Mouse (Mus musculus) hindbrain, postnatal 0 days (tissue): Measurements from ENCODE around the gene Wdr74. TPM values are rescaled to one million over a fixed set of nuclear protein-coding genes. Genes with fewer than 3 reads are reported as not detected.
A peak's percentile ranks its signal among the peaks of the same experiment; 100 is the strongest.

Source experiments
- ATAC-seq: fragments of 200-750 bp; cut with Nextera tagmentation; 2 replicates; pipeline ENCODE4 v1.8.0; 2017; ENCODE audit warnings: mild to moderate bottlenecking, moderate TSS enrichment, moderate library complexity
- DNase-seq: peaks from one replicate; pipeline ENCODE4 v3.0.0-alpha.2; 2015; ENCODE audit warnings: low spot score
- H3K27ac ChIP-seq: fragments of 300-500 bp; sonication (generic); 2 replicates; pipeline ENCODE4 v1.5.1; 2014; ENCODE audit warnings: mild to moderate bottlenecking
- H3K27me3 ChIP-seq: fragments of 300-500 bp; sonication (generic); 2 replicates; pipeline ENCODE4 v1.6.1; 2014; ENCODE audit warnings: low read length, mixed read lengths; ENCODE audit not compliant: insufficient read depth
- H3K36me3 ChIP-seq: fragments of 300-500 bp; sonication (generic); 2 replicates; pipeline ENCODE4 v1.6.1; 2014; ENCODE audit warnings: low read length, mixed read lengths; ENCODE audit not compliant: insufficient read depth
- H3K4me1 ChIP-seq: fragments of 300-500 bp; sonication (generic); 2 replicates; pipeline ENCODE4 v1.6.1; 2014; ENCODE audit warnings: antibody characterized with exemption, low read length, mixed read lengths; ENCODE audit not compliant: insufficient read depth
- H3K4me2 ChIP-seq: fragments of 300-500 bp; sonication (generic); 2 replicates; pipeline ENCODE4 v1.6.1; 2014; ENCODE audit warnings: low read depth, mild to moderate bottlenecking, low read length, moderate library complexity, mixed read lengths
- H3K4me3 ChIP-seq: fragments of 300-500 bp; sonication (generic); 2 replicates; pipeline ENCODE4 v1.5.1; 2014; ENCODE audit warnings: low read length
- H3K9ac ChIP-seq: fragments of 300-500 bp; sonication (generic); replicated peaks from 2 replicates; pipeline ENCODE4 v1.6.1; 2014; ENCODE audit warnings: mild to moderate bottlenecking, low read length, moderate library complexity, mixed read lengths
- H3K9me3 ChIP-seq: fragments of 300-500 bp; sonication (generic); 2 replicates; pipeline ENCODE4 v1.6.1; 2016; ENCODE audit warnings: low read length, mixed read lengths
- CTCF ChIP-seq: IDR thresholded peaks from 2 replicates; pipeline ENCODE4 v1.5.1; 2016; ENCODE audit warnings: antibody characterized with exemption, control low read depth, low read depth
- WGBS: fragments of 180-500 bp; shearing (Covaris S2); extraction: QIAGEN DNeasy Blood & Tissue Kit; methylation state at CpG from one replicate; pipeline ENCODE4 v1.1.7; 2014; 5-methylcytosine and 5-hydroxymethylcytosine counted together
- polyA plus RNA-seq: library from polyadenylated mRNA; unstranded; fragments of >200 nt; fragmentation: Nextera tagmentation; extraction: Ambion mirVana; gene quantifications from 2 replicates; pipeline ENCODE4 v1.2.1, GENCODE M21; 2015
- total RNA-seq: library from RNA; depleted of rRNA; stranded (reverse); fragments of >200 nt; gene quantifications from 2 replicates; pipeline ENCODE4 v1.2.3, GENCODE M21; 2014

Gene Wdr74
- total and polyA plus RNA-seq, 2 experiments from 2014 or later, result 49.7 to 78.7 TPM

DNA sequence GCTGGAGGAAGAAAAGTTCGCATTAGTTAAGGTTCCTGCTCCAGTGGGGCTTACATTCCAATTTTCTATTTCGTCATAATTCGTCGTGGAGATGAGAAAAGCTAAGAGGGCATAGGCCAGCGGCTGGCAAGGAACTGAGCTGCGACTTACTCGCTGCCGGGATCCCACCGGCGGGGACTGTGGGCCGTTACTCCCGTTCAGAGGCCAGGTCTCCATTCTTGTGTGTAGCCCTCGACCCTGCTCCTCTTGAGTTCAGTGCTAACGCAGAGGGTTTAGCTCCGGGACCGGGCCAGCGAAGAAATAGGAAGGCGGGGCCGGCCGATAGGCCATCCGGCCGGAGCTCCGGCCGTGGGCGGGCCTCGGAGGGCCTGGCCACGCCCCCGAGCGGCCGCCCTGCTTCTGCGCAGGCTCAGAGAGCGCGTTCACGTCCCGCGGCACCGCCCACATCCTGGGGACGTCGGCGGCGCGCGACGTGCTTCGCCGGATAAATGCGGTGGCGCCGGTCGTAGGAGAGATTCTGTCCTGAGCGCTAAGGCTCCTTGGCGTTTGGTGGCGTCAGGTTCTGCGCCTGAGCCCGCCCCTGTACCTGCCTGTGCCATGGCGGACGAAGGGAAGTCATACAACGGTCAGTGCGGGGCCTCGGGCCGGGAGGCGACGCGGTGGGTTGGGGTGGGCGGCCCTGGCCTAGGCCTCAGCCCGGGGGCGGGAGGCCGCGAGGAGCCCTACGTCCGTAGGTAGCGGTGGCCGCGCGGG, 21.2 kb downstream of the Wdr74 start, which contains the start of gene Nxf1:
Gene Nxf1 (plus strand): TSS at position 439 of the 753 bp plus-strand sequence.
- TF ChIP-seq CTCF, result no peak
- under 1% methylated on average over 71 of the region's 75 CpGs for WGBS

DNA sequence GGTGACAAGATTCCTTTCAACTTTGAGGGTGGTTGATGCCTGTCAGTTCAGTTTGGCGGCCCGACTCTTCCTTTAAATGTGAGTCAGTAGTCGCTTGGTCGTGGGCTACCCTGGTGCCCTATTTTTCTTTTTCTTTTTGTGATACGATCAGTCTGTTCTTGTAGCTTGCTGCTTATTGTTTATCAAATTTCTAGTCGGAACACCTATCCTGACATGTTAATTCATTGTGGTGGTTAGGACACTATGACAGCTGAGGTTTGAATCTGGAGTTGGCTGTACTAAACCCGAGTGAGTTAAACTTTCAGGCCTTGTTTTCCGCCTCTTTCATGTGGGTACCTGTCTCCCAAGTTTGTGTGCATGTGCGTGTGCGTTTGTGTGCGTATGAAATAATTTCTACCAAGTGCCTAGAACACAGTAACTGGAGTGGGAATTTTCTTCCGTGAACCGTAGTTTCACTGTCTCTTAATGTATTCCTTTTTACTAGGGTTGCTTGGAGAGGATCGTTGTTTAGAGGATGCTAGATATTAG, 21.9 kb downstream of the Wdr74 start:
- Histone ChIP-seq H3K27ac (peak overlapping the region; percentile 90), H3K36me3 (peaks cover 14% of the 10 kb centered on the region), H3K9ac (peak overlapping the region; percentile 96), H3K4me3 (peak overlapping the region; percentile 97), H3K4me1 (peaks cover 17% of the 10 kb centered on the region; the same call in 1 of the 2 replicates), H3K4me2 (peak overlapping the region; percentile 82), H3K9me3 (no peaks in the 10 kb centered on the region), H3K27me3 (no peaks in the 10 kb centered on the region)
- WGBS, result 5% methylated on average over 14 of the region's 14 CpGs
- DNase-seq (no peak), ATAC-seq (no peak)
- no peak for TF ChIP-seq CTCF

More for the DNA sequence above, 21.2 kb downstream of the Wdr74 start, which contains the start of gene Nxf1:
- H3K36me3 ChIP-seq, result peaks cover 16% of the 10 kb centered on the region
- peak within 1 kb of the TSS; percentile 82 for H3K4me2 ChIP-seq
- H3K9me3 ChIP-seq, result no peaks in the 10 kb centered on the region
- no peaks in the 10 kb centered on the region for H3K27me3 ChIP-seq
- peak within 1 kb of the TSS; percentile 96 for H3K9ac ChIP-seq
- peak within 1 kb of the TSS; percentile 97 for H3K4me3 ChIP-seq
- DNase-seq (peak; percentile 98), ATAC-seq (peak; percentile 96)
- peak within 1 kb of the TSS; percentile 90 for H3K27ac ChIP-seq
- H3K4me1 ChIP-seq, result peaks cover 17% of the 10 kb centered on the region; the same call in 1 of the 2 replicates

DNA sequence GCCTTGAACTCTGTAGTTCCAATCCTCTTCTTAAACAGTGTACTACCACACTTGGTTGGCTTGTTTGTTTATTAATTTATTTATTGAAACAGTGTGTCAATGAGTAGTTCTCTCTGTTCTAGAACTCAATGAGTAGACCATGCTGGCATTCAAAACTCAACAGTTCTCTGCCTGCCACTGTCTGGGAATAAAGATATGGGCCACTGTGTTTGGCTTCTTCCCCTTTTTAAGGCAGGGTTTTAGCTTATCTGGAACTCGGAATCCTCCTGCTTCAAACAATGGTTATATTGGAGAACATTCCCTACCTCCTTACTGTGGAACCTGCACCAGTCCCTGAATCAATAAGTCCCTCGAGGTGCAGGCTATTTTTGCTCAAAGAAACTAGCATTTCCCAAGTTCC, 23.3 kb downstream of the Wdr74 start:
- Histone ChIP-seq H3K9ac (no peak overlapping the region), H3K9me3 (no peaks in the 10 kb centered on the region), H3K4me1 (peaks cover 17% of the 10 kb centered on the region; the same call in 1 of the 2 replicates), H3K27me3 (no peaks in the 10 kb centered on the region), H3K4me3 (no peak overlapping the region), H3K36me3 (peaks cover 22% of the 10 kb centered on the region), H3K27ac (no peak overlapping the region), H3K4me2 (no peak overlapping the region)
- DNase-seq (no peak), ATAC-seq (no peak)
- WGBS, result 95% methylated on average over 2 of the region's 2 CpGs
- TF ChIP-seq CTCF, result no peak

DNA sequence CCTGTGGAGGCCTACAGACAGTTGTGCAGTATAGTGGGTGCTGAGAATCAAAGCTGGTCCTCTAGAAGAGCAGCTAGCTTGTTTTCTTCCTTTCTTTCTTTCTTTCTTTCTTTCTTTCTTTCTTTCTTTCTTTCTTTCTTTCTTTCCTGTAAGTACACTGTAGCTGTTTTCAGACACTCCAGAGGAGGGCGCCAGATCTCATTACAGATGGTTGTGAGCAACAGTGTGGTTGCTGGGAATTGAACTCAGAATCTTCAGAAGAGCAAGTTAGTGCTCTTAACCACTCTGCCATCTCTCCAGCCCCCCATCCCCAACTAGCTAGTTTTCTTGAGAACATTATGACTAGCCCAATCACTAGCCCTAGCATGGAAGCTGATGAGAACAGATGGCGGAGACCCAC, 25.1 kb downstream of the Wdr74 start:
- Histone ChIP-seq H3K4me3 (no peak overlapping the region), H3K4me1 (peaks cover 15% of the 10 kb centered on the region; the same call in 1 of the 2 replicates), H3K9me3 (no peaks in the 10 kb centered on the region), H3K4me2 (no peak overlapping the region), H3K27me3 (no peaks in the 10 kb centered on the region), H3K9ac (no peak overlapping the region), H3K36me3 (peaks cover 33% of the 10 kb centered on the region), H3K27ac (no peak overlapping the region)
- 79% methylated on average over 2 of the region's 2 CpGs for WGBS
- 0 out of 2 replicates have a peak, but pooled peaks have one; percentile 11 for TF ChIP-seq CTCF
- ATAC-seq, result no peak
- no peak for DNase-seq

DNA sequence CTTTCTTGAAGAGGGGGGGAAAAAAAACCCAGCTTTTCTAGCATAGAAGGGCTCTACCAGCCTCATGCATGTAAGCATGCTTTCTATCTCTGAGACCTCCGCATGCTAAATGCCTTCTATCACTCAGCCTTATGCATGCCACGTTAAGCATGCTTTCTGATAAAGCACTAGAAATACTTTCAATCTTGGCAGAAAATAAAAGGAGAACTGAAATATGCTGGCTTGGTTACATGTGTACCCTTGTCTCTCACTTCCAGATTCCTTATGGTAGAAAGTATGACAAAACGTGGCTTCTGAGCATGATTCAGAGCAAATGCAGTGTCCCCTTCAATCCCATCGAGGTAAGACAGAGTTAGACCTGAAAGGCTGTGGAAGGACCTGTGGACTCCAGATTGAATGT, 27.6 kb downstream of the Wdr74 start:
- no peak for TF ChIP-seq CTCF
- H3K9me3 ChIP-seq, result no peaks in the 10 kb centered on the region
- 94% methylated on average over 4 of the region's 4 CpGs for WGBS
- H3K27ac ChIP-seq, result no peak overlapping the region
- DNase-seq (no peak), ATAC-seq (no peak)
- no peaks in the 10 kb centered on the region for H3K27me3 ChIP-seq
- peaks cover 58% of the 10 kb centered on the region for H3K36me3 ChIP-seq
- no peak overlapping the region for H3K4me3 ChIP-seq
- H3K9ac ChIP-seq, result no peak overlapping the region
- peaks cover 6% of the 10 kb centered on the region; the same call in 1 of the 2 replicates for H3K4me1 ChIP-seq
- H3K4me2 ChIP-seq, result no peak overlapping the region

DNA sequence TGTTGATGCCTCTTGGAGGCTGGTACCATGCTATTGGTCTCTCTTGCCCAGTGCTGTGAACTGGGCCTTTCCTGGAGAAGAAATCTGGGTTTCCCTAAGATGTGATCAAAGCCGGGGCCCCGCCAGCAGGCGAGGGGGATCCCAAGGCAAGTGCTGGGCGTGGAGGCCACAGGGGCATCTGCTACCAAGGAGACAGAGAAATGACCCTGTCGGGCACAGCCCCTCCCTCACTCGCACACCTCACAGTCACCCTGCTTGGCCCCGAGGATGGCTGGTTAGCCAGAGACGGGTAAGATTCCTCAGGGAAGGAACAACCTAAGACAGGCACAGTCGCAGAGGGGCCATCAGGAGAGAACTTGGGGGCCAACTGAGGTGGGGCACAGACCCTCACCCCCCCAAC, 29.9 kb downstream of the Wdr74 start:
- Histone ChIP-seq H3K4me2 (no peak overlapping the region), H3K9me3 (no peaks in the 10 kb centered on the region), H3K27me3 (no peaks in the 10 kb centered on the region), H3K9ac (no peak overlapping the region), H3K4me3 (no peak overlapping the region), H3K27ac (no peak overlapping the region), H3K4me1 (no peaks in the 10 kb centered on the region; the same call in 1 of the 2 replicates), H3K36me3 (peaks cover 68% of the 10 kb centered on the region)
- 99% methylated on average over 9 of the region's 9 CpGs for WGBS
- TF ChIP-seq CTCF, result no peak
- no peak for DNase-seq
- ATAC-seq, result 0 out of 2 replicates have a peak, but pooled peaks have one; percentile 4
